Mouse (Mus musculus) forebrain, postnatal 0 days (tissue): ENCODE results near the gene Apoa5. TPM values are rescaled to one million over a fixed set of nuclear protein-coding genes. Genes with fewer than 3 reads are reported as not detected.

Source experiments
- ATAC-seq: fragments of 200-750 bp; cut with Nextera tagmentation; 2 replicates; pipeline ENCODE4 v1.8.0; 2017; ENCODE audit warnings: mild to moderate bottlenecking, moderate library complexity
- DNase-seq: peaks from one replicate; pipeline ENCODE4 v3.0.0-alpha.2; 2015
- H3K27ac ChIP-seq: fragments of 300-500 bp; sonication (generic); 2 replicates; pipeline ENCODE4 v1.5.1; 2014; ENCODE audit warnings: low read depth, mild to moderate bottlenecking, antibody characterized with exemption, low read length, moderate library complexity, mixed read lengths
- H3K27me3 ChIP-seq: fragments of 300-500 bp; sonication (generic); 2 replicates; pipeline ENCODE4 v1.6.1; 2014; ENCODE audit warnings: mild to moderate bottlenecking, low read length, mixed read lengths; ENCODE audit not compliant: insufficient read depth
- H3K36me3 ChIP-seq: fragments of 300-500 bp; sonication (generic); 2 replicates; pipeline ENCODE4 v1.6.1; 2014; ENCODE audit warnings: mild to moderate bottlenecking, moderate library complexity; ENCODE audit not compliant: insufficient read depth
- H3K4me1 ChIP-seq: fragments of 300-500 bp; sonication (generic); 2 replicates; pipeline ENCODE4 v1.6.1; 2014; ENCODE audit warnings: antibody characterized with exemption; ENCODE audit not compliant: insufficient read depth
- H3K4me2 ChIP-seq: fragments of 300-500 bp; sonication (generic); 2 replicates; pipeline ENCODE4 v1.6.1; 2014; ENCODE audit warnings: low read depth, mild to moderate bottlenecking, moderate library complexity
- H3K4me3 ChIP-seq: fragments of 300-500 bp; sonication (generic); 2 replicates; pipeline ENCODE4 v1.5.1; 2014; ENCODE audit warnings: low read depth, low read length, mixed read lengths
- H3K9ac ChIP-seq: fragments of 300-500 bp; sonication (generic); 2 replicates; pipeline ENCODE4 v1.6.1; 2014; ENCODE audit warnings: mild to moderate bottlenecking
- H3K9me3 ChIP-seq: fragments of 300-500 bp; sonication (generic); 2 replicates; pipeline ENCODE4 v1.6.1; 2016; ENCODE audit warnings: low read length
- CTCF ChIP-seq: sonication (generic); IDR thresholded peaks from 2 replicates; pipeline ENCODE4 v1.5.1; 2016; ENCODE audit warnings: antibody characterized with exemption, control low read depth, low read depth
- WGBS: fragments of 180-500 bp; shearing (Covaris S2); extraction: QIAGEN DNeasy Blood & Tissue Kit; methylation state at CpG from one replicate; pipeline ENCODE4 v1.1.7; 2014; 5-methylcytosine and 5-hydroxymethylcytosine counted together
- polyA plus RNA-seq: library from polyadenylated mRNA; unstranded; fragments of >200 nt; fragmentation: Nextera tagmentation; extraction: Ambion mirVana; gene quantifications from 2 replicates; pipeline ENCODE4 v1.2.1, GENCODE M21; 2015
- total RNA-seq: library from RNA; depleted of rRNA; stranded (reverse); fragments of >200 nt; gene quantifications from 2 replicates; pipeline ENCODE4 v1.2.3, GENCODE M21; 2014

The Apoa5 gene
- total and polyA plus RNA-seq, 2 experiments from 2014 or later = not detected

DNA sequence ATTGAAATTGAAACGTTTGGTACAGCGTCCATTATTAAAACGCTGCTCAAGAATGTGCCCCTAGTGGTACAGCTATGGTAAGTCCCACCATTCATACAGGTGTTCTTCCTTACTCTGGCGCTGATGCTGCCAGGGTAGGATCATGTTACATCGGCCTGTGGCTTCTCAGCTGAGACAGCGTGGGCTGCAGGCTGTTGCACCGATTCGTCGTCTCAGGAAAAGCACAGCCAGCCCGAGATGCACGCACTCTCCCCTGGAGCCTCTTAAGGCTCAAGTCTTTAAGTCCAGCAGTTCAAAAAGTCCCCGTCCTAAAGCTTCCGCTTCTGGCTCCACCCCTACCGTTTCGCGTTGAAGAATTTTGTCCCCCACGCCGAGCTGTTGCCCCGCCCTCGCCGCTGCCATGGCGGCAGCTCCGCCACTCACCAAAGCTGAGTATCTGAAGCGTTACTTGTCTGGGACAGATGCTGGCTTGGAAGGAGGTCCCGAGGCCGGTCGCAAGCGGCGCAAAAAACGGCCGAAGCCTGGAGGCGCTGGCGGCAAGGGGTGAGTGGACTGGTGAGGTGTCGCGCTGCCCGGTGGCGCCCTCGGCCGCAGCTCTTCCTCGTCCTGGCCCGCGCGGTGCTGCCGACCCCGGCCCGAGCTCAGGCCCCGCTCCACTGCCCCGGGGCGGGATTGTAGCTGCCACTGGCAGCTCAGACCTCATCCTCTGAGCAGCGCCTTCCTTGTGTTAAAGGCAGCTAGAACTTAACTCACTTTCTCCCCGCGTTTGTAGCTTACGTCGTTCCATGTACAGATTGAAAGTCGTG, 14.4 kb downstream of the Apoa5 start, which contains the start of gene Bud13:
TSS of gene Bud13 (plus strand) at position 378 of the 806 bp plus-strand sequence.
- H3K4me3 ChIP-seq = peak within 1 kb of the TSS; percentile 73
- peak within 1 kb of the TSS; percentile 58 for H3K4me2 ChIP-seq
- no peaks in the 10 kb centered on the region for H3K27me3 ChIP-seq
- WGBS = under 1% methylated on average over 55 of the region's 55 CpGs
- H3K4me1 ChIP-seq = peaks cover 6% of the 10 kb centered on the region
- H3K9me3 ChIP-seq = no peaks in the 10 kb centered on the region
- peak; percentile 81 for TF ChIP-seq CTCF
- peaks cover 45% of the 10 kb centered on the region for H3K36me3 ChIP-seq
- ATAC-seq = peak; percentile 95
- peak within 1 kb of the TSS; percentile 70 for H3K27ac ChIP-seq
- peak within 1 kb of the TSS; percentile 81 for H3K9ac ChIP-seq
- peak; percentile 94 for DNase-seq

DNA sequence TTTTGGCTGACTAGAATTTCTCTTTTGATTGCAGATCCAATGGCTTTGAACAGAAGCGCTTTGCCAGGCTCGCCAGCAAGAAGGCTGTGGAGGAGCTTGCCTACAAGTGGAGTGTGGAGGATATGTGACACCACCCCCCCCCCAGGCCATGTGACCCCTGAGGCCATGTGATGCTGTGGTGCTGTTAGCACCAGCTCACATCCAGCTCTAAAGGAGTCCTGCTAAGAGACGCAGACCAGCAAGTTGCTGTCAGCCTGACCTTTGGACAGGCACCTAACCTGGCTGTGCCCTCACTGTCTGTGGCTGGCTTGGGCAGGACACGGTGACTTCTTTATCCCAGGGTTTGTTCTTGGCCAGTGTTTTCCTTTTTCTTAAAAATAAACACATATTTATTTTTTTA, 29.9 kb downstream of the Apoa5 start:
- no peaks in the 10 kb centered on the region for H3K4me1 ChIP-seq
- no peak overlapping the region for H3K4me3 ChIP-seq
- H3K36me3 ChIP-seq = peaks cover 43% of the 10 kb centered on the region
- DNase-seq (no peak), ATAC-seq (no peak)
- H3K4me2 ChIP-seq = no peak overlapping the region
- H3K27ac ChIP-seq = no peak overlapping the region
- H3K27me3 ChIP-seq = no peaks in the 10 kb centered on the region
- no peak for TF ChIP-seq CTCF
- WGBS = 92% methylated on average over 4 of the region's 4 CpGs
- no peaks in the 10 kb centered on the region for H3K9me3 ChIP-seq
- H3K9ac ChIP-seq = no peak overlapping the region

DNA sequence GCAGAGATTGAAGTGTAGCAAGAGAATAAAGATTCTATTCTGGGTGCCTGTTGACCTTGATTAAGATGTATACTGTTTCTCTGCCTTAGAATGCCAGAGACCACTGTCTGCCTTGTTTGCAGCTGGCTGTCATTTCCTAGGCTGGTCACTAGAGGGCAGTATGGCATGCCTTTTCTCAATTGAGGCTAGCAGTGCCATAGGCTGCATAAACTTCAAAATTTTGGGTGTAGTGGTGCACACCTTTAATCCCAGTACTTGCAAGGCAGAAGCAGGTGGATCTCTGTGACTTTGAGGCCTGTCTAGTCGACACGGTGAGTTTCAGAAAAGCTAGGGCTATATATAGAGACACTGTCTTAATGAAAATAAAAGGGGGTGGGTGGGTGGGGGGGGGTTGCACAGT, 33.7 kb downstream of the Apoa5 start:
- Histone ChIP-seq H3K9me3 (no peaks in the 10 kb centered on the region), H3K4me1 (no peaks in the 10 kb centered on the region), H3K27ac (no peak overlapping the region), H3K9ac (no peak overlapping the region), H3K36me3 (peaks cover 22% of the 10 kb centered on the region), H3K4me2 (no peak overlapping the region), H3K4me3 (no peak overlapping the region), H3K27me3 (no peaks in the 10 kb centered on the region)
- ATAC-seq (peak; percentile 64; the same call in 1 of the 2 replicates), DNase-seq (peak; percentile 85)
- 15% methylated on average over 2 of the region's 2 CpGs for WGBS
- TF ChIP-seq CTCF = peak; percentile 98

DNA sequence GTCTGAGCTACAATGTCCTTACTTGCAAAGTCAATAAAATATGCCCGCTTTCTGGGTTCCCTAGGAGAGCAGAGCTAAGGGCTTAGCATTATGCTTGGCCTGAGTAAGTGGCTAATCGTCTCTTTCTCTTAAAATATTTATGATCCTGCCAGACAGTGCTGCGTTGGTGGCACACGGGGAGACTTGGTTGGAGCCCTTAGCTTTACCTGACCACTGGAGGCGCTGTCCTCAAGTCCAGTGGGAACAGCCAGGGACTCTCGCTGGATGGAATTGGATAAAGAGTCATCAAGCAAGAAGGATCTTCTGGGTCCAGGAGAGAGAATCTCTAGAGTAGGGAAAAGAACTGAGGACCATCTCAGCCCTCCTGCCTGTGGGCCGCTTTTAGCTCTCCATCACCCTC, 40.7 kb downstream of the Apoa5 start:
- H3K9ac ChIP-seq = no peak overlapping the region
- 15% methylated on average over 7 of the region's 7 CpGs for WGBS
- H3K9me3 ChIP-seq = no peaks in the 10 kb centered on the region
- H3K27me3 ChIP-seq = no peaks in the 10 kb centered on the region; the same call in 1 of the 2 replicates
- peak; percentile 45 for TF ChIP-seq CTCF
- H3K4me2 ChIP-seq = no peak overlapping the region
- H3K27ac ChIP-seq = no peak overlapping the region
- no peak overlapping the region for H3K4me3 ChIP-seq
- no peaks in the 10 kb centered on the region for H3K4me1 ChIP-seq
- DNase-seq (no peak), ATAC-seq (no peak)
- H3K36me3 ChIP-seq = no peaks in the 10 kb centered on the region

DNA sequence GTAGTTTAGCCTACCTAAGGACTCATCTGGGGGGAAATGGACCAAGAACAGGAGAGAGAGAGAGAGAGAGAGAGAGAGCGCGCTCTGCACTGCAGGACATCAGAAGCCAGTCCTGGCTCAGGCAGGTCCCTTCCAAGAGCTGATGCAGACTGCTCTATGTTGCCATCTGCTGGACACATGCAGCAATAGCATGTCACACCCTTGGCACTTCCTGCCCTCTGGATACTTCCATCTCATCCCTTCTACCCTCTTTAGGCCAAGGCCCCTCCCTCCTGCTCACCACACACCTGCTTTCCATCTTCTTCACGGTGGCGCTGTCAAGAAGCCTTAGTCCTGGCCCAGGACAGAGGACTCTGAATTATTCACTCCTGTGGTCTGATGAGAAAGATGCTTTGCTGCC, 46.1 kb downstream of the Apoa5 start:
- DNase-seq (peak; percentile 79), ATAC-seq (peak; percentile 39)
- H3K9me3 ChIP-seq = no peaks in the 10 kb centered on the region
- H3K4me3 ChIP-seq = no peak overlapping the region
- no peak overlapping the region for H3K27ac ChIP-seq
- H3K9ac ChIP-seq = no peak overlapping the region
- H3K4me2 ChIP-seq = no peak overlapping the region
- peak; percentile 95 for TF ChIP-seq CTCF
- H3K27me3 ChIP-seq = no peaks in the 10 kb centered on the region
- WGBS = 5% methylated on average over 4 of the region's 4 CpGs
- H3K36me3 ChIP-seq = no peaks in the 10 kb centered on the region
- peaks cover 19% of the 10 kb centered on the region for H3K4me1 ChIP-seq

DNA sequence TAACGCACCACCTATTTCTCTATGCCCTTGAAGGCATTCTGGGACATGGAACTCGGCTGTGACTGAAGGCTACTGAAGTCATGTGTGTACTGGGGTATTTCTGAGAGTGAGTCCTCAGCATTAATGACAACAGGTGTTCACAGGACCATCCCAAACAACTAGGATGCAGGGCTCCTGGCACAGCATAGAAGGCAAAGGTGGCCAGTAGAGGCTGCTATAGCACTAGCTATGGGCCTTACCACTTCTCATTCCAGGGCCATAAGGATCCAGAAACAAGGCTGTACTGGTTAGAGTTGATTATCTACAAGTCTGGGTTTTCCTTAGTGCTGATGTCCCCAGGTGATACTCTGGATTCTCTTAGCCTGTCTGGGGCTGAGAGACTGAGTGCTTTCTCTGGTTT, 46.5 kb downstream of the Apoa5 start:
- no peak overlapping the region for H3K4me3 ChIP-seq
- WGBS = 48% methylated on average over 2 of the region's 2 CpGs
- no peaks in the 10 kb centered on the region for H3K27me3 ChIP-seq
- H3K4me2 ChIP-seq = no peak overlapping the region
- ATAC-seq = no peak
- H3K4me1 ChIP-seq = peaks cover 19% of the 10 kb centered on the region
- H3K36me3 ChIP-seq = no peaks in the 10 kb centered on the region
- TF ChIP-seq CTCF = no peak; the same call in 1 of the 2 replicates
- no peaks in the 10 kb centered on the region for H3K9me3 ChIP-seq
- no peak overlapping the region for H3K9ac ChIP-seq
- H3K27ac ChIP-seq = no peak overlapping the region
- peak; percentile 27 for DNase-seq

DNA sequence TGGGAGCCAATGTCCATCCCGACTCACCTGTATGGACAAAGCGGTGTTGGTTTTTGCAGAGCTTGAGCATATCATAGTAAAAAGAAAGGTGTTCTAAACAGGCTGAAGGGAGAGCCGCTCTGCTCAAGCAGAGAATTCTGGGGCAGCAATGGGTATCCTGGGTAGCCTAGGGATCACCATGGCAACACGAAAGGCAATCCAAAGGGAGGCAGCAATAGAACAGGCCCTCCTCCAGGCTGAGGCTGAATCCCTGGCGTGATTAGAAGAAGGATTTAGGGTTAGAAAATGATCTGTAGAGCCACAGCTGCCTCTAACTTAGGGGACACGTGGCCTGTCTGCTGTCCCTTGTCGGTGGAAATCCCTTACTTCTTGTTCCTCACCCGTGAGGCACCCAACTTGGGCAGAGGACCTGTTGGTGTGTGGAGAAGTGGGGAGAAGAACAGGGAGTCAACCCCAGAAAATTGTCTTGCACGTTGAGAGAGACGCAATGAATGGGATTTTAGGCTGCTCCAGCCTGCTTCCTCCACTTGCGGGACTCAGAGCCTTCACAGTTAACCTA, 47.5 kb downstream of the Apoa5 start:
- H3K4me1 ChIP-seq = peaks cover 19% of the 10 kb centered on the region
- no peak overlapping the region for H3K4me2 ChIP-seq
- WGBS = 13% methylated on average over 11 of the region's 11 CpGs
- peak overlapping the region; percentile 47 for H3K27ac ChIP-seq
- peak; percentile 72 for DNase-seq
- no peak overlapping the region for H3K4me3 ChIP-seq
- TF ChIP-seq CTCF = no peak
- no peak overlapping the region for H3K9ac ChIP-seq
- H3K36me3 ChIP-seq = no peaks in the 10 kb centered on the region
- peak; percentile 86 for ATAC-seq
- no peaks in the 10 kb centered on the region for H3K27me3 ChIP-seq
- H3K9me3 ChIP-seq = no peaks in the 10 kb centered on the region
